Mouse (Mus musculus): ENCODE measurements around the gene Ddost. TPM values are rescaled to one million over a fixed set of nuclear protein-coding genes. Genes with fewer than 3 reads are reported as not detected.

Ddost gene
- polyA plus RNA-seq, 1 experiment from 2014 or later: 249 TPM

DNA sequence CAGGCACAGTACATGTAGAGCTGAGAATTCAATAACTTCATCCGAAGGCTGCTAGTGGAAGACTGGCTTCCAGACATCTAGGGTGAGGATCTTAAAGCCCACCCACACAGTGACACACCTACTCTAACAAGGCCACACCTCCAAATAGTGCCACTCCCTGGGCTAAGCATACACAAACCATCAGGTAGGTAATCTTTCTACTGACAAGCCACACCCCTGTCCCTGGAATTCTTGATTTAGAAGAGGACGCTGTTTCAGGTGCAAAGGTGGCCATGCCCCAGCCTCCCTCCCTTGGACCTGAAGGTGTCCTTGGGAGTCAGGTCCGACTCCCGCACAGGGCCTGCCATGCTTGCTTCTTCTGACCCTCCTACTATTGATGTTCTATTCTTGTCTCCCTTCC lies 28.6 kb downstream of the Ddost start:
- Histone ChIP-seq H3K4me1 (ENCODE audit: control insufficient read depth, insufficient read depth, low read length) (no peaks in the 10 kb centered on the region), H3K36me3 (replicated peaks; ENCODE audit: control insufficient read depth, insufficient read depth, low read depth, low read length) (no peaks in the 10 kb centered on the region), H3K4me3 (ENCODE audit: low read depth, low read length) (no peak overlapping the region), H3K9me3 (replicated peaks; ENCODE audit: control insufficient read depth, low read length) (no peaks in the 10 kb centered on the region), H3K27me3 (ENCODE audit: control insufficient read depth, insufficient read depth, low read length) (no peaks in the 10 kb centered on the region), H3K9ac (replicated peaks; ENCODE audit: low read length) (no peak overlapping the region), H3K4me2 (ENCODE audit: low read depth, low read length) (no peak overlapping the region), H3K27ac (replicated peaks; ENCODE audit: low read depth, low read length) (no peak overlapping the region)
- WGBS: 83% methylated on average over 4 of the region's 4 CpGs
- DNase-seq (ENCODE audit: low spot score): no peak
- no peak for ATAC-seq (replicated peaks; ENCODE audit: insufficient number of reproducible peaks, low FRiP score, low TSS enrichment, low read depth)

GRCm38 (mm10) chr4:138335036-138335435 lies 30.5 kb downstream of the Ddost start:
- Histone ChIP-seq H3K4me1 (ENCODE audit: control insufficient read depth, insufficient read depth, low read length) (no peaks in the 10 kb centered on the region), H3K9me3 (replicated peaks; ENCODE audit: control insufficient read depth, low read length) (no peaks in the 10 kb centered on the region), H3K4me3 (ENCODE audit: low read depth, low read length) (no peak overlapping the region), H3K27me3 (ENCODE audit: control insufficient read depth, insufficient read depth, low read length) (no peaks in the 10 kb centered on the region), H3K4me2 (ENCODE audit: low read depth, low read length) (no peak overlapping the region), H3K9ac (replicated peaks; ENCODE audit: low read length) (no peak overlapping the region), H3K36me3 (replicated peaks; ENCODE audit: control insufficient read depth, insufficient read depth, low read depth, low read length) (no peaks in the 10 kb centered on the region), H3K27ac (replicated peaks; ENCODE audit: low read depth, low read length) (no peak overlapping the region)
- WGBS: 85% methylated on average over 12 of the region's 12 CpGs
- ATAC-seq (replicated peaks; ENCODE audit: insufficient number of reproducible peaks, low FRiP score, low TSS enrichment, low read depth): no peak
- no peak for DNase-seq (ENCODE audit: low spot score)

GRCm38 (mm10) chr4:138335648-138336047 lies 31.1 kb downstream of the Ddost start:
- Histone ChIP-seq H3K4me1 (ENCODE audit: control insufficient read depth, insufficient read depth, low read length) (no peaks in the 10 kb centered on the region), H3K36me3 (replicated peaks; ENCODE audit: control insufficient read depth, insufficient read depth, low read depth, low read length) (no peaks in the 10 kb centered on the region), H3K9ac (replicated peaks; ENCODE audit: low read length) (no peak overlapping the region), H3K4me3 (ENCODE audit: low read depth, low read length) (no peak overlapping the region), H3K27ac (replicated peaks; ENCODE audit: low read depth, low read length) (no peak overlapping the region), H3K27me3 (ENCODE audit: control insufficient read depth, insufficient read depth, low read length) (no peaks in the 10 kb centered on the region), H3K9me3 (replicated peaks; ENCODE audit: control insufficient read depth, low read length) (no peaks in the 10 kb centered on the region), H3K4me2 (ENCODE audit: low read depth, low read length) (no peak overlapping the region)
- WGBS: 86% methylated on average over 6 of the region's 6 CpGs
- DNase-seq (ENCODE audit: low spot score): no peak
- no peak for ATAC-seq (replicated peaks; ENCODE audit: insufficient number of reproducible peaks, low FRiP score, low TSS enrichment, low read depth)

GRCm38 (mm10) chr4:138336876-138337275 lies 32.3 kb downstream of the Ddost start:
- no peak for DNase-seq (ENCODE audit: low spot score)
- Histone ChIP-seq H3K4me2 (ENCODE audit: low read depth, low read length) (no peak overlapping the region), H3K27ac (replicated peaks; ENCODE audit: low read depth, low read length) (no peak overlapping the region), H3K4me3 (ENCODE audit: low read depth, low read length) (no peak overlapping the region), H3K4me1 (ENCODE audit: control insufficient read depth, insufficient read depth, low read length) (no peaks in the 10 kb centered on the region), H3K9me3 (replicated peaks; ENCODE audit: control insufficient read depth, low read length) (no peaks in the 10 kb centered on the region), H3K36me3 (replicated peaks; ENCODE audit: control insufficient read depth, insufficient read depth, low read depth, low read length) (no peaks in the 10 kb centered on the region), H3K9ac (replicated peaks; ENCODE audit: low read length) (no peak overlapping the region), H3K27me3 (ENCODE audit: control insufficient read depth, insufficient read depth, low read length) (no peaks in the 10 kb centered on the region)
- no peak for ATAC-seq (replicated peaks; ENCODE audit: insufficient number of reproducible peaks, low FRiP score, low TSS enrichment, low read depth)
- 66% methylated on average over 5 of the region's 5 CpGs for WGBS

GRCm38 (mm10) chr4:138337341-138337740 lies 32.8 kb downstream of the Ddost start:
- Histone ChIP-seq H3K27ac (replicated peaks; ENCODE audit: low read depth, low read length) (no peak overlapping the region), H3K4me1 (ENCODE audit: control insufficient read depth, insufficient read depth, low read length) (no peaks in the 10 kb centered on the region), H3K4me3 (ENCODE audit: low read depth, low read length) (no peak overlapping the region), H3K27me3 (ENCODE audit: control insufficient read depth, insufficient read depth, low read length) (no peaks in the 10 kb centered on the region), H3K9me3 (replicated peaks; ENCODE audit: control insufficient read depth, low read length) (no peaks in the 10 kb centered on the region), H3K4me2 (ENCODE audit: low read depth, low read length) (no peak overlapping the region), H3K36me3 (replicated peaks; ENCODE audit: control insufficient read depth, insufficient read depth, low read depth, low read length) (no peaks in the 10 kb centered on the region), H3K9ac (replicated peaks; ENCODE audit: low read length) (no peak overlapping the region)
- ATAC-seq (replicated peaks; ENCODE audit: insufficient number of reproducible peaks, low FRiP score, low TSS enrichment, low read depth): no peak
- DNase-seq (ENCODE audit: low spot score): no peak
- WGBS: 72% methylated on average over 9 of the region's 9 CpGs

DNA sequence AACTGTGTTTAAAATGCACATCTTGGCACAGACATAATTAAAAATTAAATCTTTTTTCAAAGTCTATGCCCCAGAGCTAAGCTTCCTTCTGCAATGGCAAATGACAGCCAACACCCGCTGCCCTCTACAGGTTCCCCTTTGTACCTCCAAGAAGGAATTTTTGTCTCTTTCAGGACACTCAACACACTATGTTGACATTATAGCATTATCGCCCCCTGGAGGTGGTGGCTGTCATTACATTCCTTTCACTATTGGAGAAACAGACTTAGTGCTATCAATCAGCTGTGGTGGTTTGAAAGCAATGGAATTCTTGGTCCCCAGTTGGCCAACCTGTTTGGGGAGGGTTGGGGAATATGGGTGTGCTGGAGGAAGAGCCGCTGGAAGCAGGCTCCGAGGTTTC lies 35.4 kb downstream of the Ddost start:
- Histone ChIP-seq H3K27ac (replicated peaks; ENCODE audit: low read depth, low read length) (no peak overlapping the region), H3K9ac (replicated peaks; ENCODE audit: low read length) (no peak overlapping the region), H3K4me3 (ENCODE audit: low read depth, low read length) (no peak overlapping the region), H3K36me3 (replicated peaks; ENCODE audit: control insufficient read depth, insufficient read depth, low read depth, low read length) (no peaks in the 10 kb centered on the region), H3K4me1 (ENCODE audit: control insufficient read depth, insufficient read depth, low read length) (no peaks in the 10 kb centered on the region), H3K27me3 (ENCODE audit: control insufficient read depth, insufficient read depth, low read length) (no peaks in the 10 kb centered on the region), H3K4me2 (ENCODE audit: low read depth, low read length) (no peak overlapping the region), H3K9me3 (replicated peaks; ENCODE audit: control insufficient read depth, low read length) (no peaks in the 10 kb centered on the region)
- ATAC-seq (replicated peaks; ENCODE audit: insufficient number of reproducible peaks, low FRiP score, low TSS enrichment, low read depth) (no peak), DNase-seq (ENCODE audit: low spot score) (peak; percentile 64)
- WGBS: 36% methylated on average over 4 of the region's 4 CpGs

GRCm38 (mm10) chr4:138341393-138341792 lies 36.9 kb downstream of the Ddost start:
- DNase-seq (ENCODE audit: low spot score): no peak
- ATAC-seq (replicated peaks; ENCODE audit: insufficient number of reproducible peaks, low FRiP score, low TSS enrichment, low read depth): no peak
- Histone ChIP-seq H3K4me3 (ENCODE audit: low read depth, low read length) (no peak overlapping the region), H3K4me2 (ENCODE audit: low read depth, low read length) (no peak overlapping the region), H3K9me3 (replicated peaks; ENCODE audit: control insufficient read depth, low read length) (no peaks in the 10 kb centered on the region), H3K9ac (replicated peaks; ENCODE audit: low read length) (no peak overlapping the region), H3K27me3 (ENCODE audit: control insufficient read depth, insufficient read depth, low read length) (no peaks in the 10 kb centered on the region), H3K36me3 (replicated peaks; ENCODE audit: control insufficient read depth, insufficient read depth, low read depth, low read length) (no peaks in the 10 kb centered on the region), H3K4me1 (ENCODE audit: control insufficient read depth, insufficient read depth, low read length) (no peaks in the 10 kb centered on the region), H3K27ac (replicated peaks; ENCODE audit: low read depth, low read length) (no peak overlapping the region)
- WGBS: 62% methylated on average over 8 of the region's 8 CpGs

DNA sequence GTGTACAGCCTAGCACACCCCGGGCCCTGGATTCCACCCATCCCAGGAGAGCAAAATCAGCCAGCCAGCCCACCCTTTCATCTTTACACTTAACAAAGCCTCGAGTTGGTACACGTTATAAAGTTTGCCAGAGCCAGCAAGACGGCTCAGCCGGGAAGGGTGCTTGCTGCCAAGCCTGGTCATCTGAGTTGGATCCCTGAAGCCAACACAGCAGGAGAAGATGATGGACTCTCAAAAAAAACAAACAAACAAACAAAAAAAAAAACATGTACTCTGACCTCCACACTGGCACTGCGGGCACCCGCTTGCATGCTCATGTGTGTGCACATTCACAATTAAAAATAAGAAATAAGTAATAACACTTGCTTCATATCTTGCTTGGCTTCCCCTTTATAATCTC lies 37.5 kb downstream of the Ddost start:
- Histone ChIP-seq H3K27ac (replicated peaks; ENCODE audit: low read depth, low read length) (no peak overlapping the region), H3K4me2 (ENCODE audit: low read depth, low read length) (no peak overlapping the region), H3K27me3 (ENCODE audit: control insufficient read depth, insufficient read depth, low read length) (no peaks in the 10 kb centered on the region), H3K9ac (replicated peaks; ENCODE audit: low read length) (no peak overlapping the region), H3K9me3 (replicated peaks; ENCODE audit: control insufficient read depth, low read length) (no peaks in the 10 kb centered on the region), H3K36me3 (replicated peaks; ENCODE audit: control insufficient read depth, insufficient read depth, low read depth, low read length) (no peaks in the 10 kb centered on the region), H3K4me3 (ENCODE audit: low read depth, low read length) (no peak overlapping the region), H3K4me1 (ENCODE audit: control insufficient read depth, insufficient read depth, low read length) (no peaks in the 10 kb centered on the region)
- DNase-seq (ENCODE audit: low spot score) (no peak), ATAC-seq (replicated peaks; ENCODE audit: insufficient number of reproducible peaks, low FRiP score, low TSS enrichment, low read depth) (no peak)
- WGBS: 77% methylated on average over 7 of the region's 7 CpGs

Measured in embryonic facial prominence, embryonic 11.5 days (tissue).